Mouse (Mus musculus): ENCODE results near the gene Dpp7. TPM values are rescaled to one million over a fixed set of nuclear protein-coding genes. Genes with fewer than 3 reads are reported as not detected.

Dpp7 gene
- polyA plus RNA-seq, 1 experiment = 25.6 TPM

DNA sequence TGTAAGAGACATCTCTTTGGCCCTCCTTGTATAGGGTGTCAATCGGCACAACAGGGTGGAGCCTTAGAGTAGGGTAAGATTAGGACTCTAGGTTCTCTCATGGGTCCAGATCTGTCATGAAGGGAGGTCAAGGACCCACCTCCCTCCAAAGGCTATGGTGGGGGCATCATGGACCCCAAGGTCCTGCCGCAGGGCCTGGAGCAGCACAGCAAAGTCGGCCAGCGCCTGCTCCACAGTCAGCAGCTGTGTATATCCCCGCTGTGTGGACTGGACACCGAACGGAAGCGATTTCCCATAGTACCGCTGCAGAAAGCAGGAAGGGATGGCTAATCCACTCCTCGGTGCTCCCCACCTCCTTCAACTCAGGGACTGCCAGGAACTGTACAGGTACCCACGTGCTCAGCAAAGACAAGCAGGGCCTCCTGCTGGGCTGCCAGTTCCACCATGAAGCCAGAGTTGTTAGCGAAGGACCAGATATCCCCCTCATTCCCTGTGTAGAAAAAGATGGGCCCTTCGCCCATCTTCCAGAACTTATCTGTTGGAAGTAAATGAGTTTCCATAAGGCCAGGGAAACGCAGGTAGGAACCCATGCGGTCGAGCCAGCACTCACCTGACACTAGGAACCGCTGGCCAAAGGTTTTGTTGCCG lies 616 bp downstream of the Dpp7 start:
- H3K36me3 ChIP-seq (ENCODE audit: control insufficient read depth, insufficient read depth, low read length) = peaks cover 16% of the 10 kb centered on the region
- TF ChIP-seq CTCF (IDR thresholded peaks at IDR 0.05; ENCODE audit: borderline replicate concordance, control insufficient read depth, extremely low read depth, insufficient read depth, low read length, poor library complexity) = no peak
- TF ChIP-seq POLR2A (IDR thresholded peaks at IDR 0.05; ENCODE audit: control insufficient read depth, extremely low read depth, insufficient read depth, low read length, poor library complexity) = no peak

DNA sequence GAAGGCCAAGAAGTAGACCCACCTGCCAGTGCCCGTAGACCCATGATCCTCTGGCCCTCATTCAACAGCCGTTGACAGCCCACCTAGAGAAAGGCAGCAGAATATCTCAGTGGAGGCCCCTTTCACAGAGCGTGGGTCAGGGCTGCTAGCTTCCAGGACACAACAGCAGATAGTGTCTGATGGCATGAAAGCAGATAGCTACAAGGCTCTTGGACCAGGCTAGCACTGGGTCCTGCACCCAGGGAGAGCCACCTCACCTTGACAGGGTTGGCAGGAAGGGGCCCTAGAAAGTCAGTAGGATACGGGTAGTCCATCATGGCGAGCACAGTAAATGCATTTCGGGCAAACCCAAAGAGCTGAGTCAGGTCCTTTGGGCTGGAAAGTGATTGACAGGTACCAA lies 1.9 kb downstream of the Dpp7 start:
- Histone ChIP-seq H3K4me1 (replicated peaks; ENCODE audit: control insufficient read depth, insufficient read depth, low read length) (peaks cover 13% of the 10 kb centered on the region), H3K36me3 (ENCODE audit: control insufficient read depth, insufficient read depth, low read length) (peaks cover 29% of the 10 kb centered on the region), H3K27me3 (ENCODE audit: control insufficient read depth, insufficient read depth, low read length) (no peaks in the 10 kb centered on the region), H3K27ac (ENCODE audit: control insufficient read depth, insufficient read depth, low read length) (no peak overlapping the region), H3K4me3 (ENCODE audit: control insufficient read depth, insufficient read depth, low read length) (no peak overlapping the region)
- DNase-seq = no peak
- 92% methylated on average over 6 of the region's 6 CpGs for WGBS
- no peak for TF ChIP-seq POLR2A (IDR thresholded peaks at IDR 0.05; ENCODE audit: control insufficient read depth, extremely low read depth, insufficient read depth, low read length, poor library complexity)
- TF ChIP-seq CTCF (IDR thresholded peaks at IDR 0.05; ENCODE audit: borderline replicate concordance, control insufficient read depth, extremely low read depth, insufficient read depth, low read length, poor library complexity) = no peak

More for the DNA sequence above, 616 bp downstream of the Dpp7 start:
- no peak overlapping the region for H3K27ac ChIP-seq (ENCODE audit: control insufficient read depth, insufficient read depth, low read length)
- whole genome bisulfite sequencing = 62% methylated on average over 18 of the region's 18 CpGs
- DNase-seq = no peak
- peaks cover 13% of the 10 kb centered on the region for H3K4me1 ChIP-seq (replicated peaks; ENCODE audit: control insufficient read depth, insufficient read depth, low read length)
- H3K27me3 ChIP-seq (ENCODE audit: control insufficient read depth, insufficient read depth, low read length) = no peaks in the 10 kb centered on the region
- peak overlapping the region; percentile 35 for H3K4me3 ChIP-seq (ENCODE audit: control insufficient read depth, insufficient read depth, low read length)

DNA sequence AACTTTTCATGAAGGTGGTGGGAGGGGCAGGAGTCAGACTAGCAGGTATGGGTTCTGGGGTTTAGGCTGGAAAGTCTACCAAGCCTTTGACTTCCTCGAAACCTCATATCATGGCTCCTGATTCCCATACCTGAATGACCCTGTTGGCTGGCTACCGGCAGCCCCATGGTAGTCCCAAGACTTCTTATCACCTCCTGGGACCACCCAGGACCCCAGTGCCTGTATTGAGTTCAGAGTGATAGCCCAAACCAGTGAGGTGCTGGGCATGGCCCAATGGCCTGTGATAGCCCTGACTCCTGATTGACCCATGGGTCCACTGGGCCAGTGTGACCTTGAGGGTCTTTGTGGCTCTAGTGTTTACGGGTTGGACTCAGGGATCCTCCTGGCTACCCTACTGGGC lies 5.5 kb downstream of the Dpp7 start:
- no peak overlapping the region for H3K27ac ChIP-seq (ENCODE audit: control insufficient read depth, insufficient read depth, low read length)
- 100% methylated on average over 3 of the region's 3 CpGs for WGBS
- H3K4me1 ChIP-seq (replicated peaks; ENCODE audit: control insufficient read depth, insufficient read depth, low read length) = peaks cover 2% of the 10 kb centered on the region
- TF ChIP-seq CTCF (IDR thresholded peaks at IDR 0.05; ENCODE audit: borderline replicate concordance, control insufficient read depth, extremely low read depth, insufficient read depth, low read length, poor library complexity) = no peak
- TF ChIP-seq POLR2A (IDR thresholded peaks at IDR 0.05; ENCODE audit: control insufficient read depth, extremely low read depth, insufficient read depth, low read length, poor library complexity) = no peak
- no peaks in the 10 kb centered on the region for H3K27me3 ChIP-seq (ENCODE audit: control insufficient read depth, insufficient read depth, low read length)
- H3K36me3 ChIP-seq (ENCODE audit: control insufficient read depth, insufficient read depth, low read length) = peaks cover 62% of the 10 kb centered on the region
- DNase-seq = no peak
- no peak overlapping the region for H3K4me3 ChIP-seq (ENCODE audit: control insufficient read depth, insufficient read depth, low read length)

DNA sequence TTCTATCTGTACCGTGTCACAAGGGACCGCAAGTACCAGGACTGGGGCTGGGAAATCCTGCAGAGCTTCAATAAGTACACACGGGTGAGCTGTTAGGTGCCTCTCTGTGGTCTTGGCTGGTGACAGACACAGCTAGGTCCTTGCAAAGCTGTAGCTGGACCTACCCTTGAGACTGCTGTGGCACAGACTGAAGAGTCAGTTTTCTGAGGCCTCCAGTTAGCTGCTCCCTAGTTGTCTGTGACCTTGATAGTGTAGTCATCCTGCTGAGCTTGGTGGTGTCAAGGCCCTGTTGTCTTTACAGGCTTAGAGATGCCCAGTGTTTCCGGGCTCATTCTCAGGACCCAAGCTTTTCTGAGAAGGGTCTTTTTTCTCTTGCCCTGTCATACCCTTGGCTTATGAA lies 6.7 kb downstream of the Dpp7 start:
- H3K36me3 ChIP-seq (ENCODE audit: control insufficient read depth, insufficient read depth, low read length) = peaks cover 69% of the 10 kb centered on the region
- no peak for DNase-seq
- no peaks in the 10 kb centered on the region for H3K27me3 ChIP-seq (ENCODE audit: control insufficient read depth, insufficient read depth, low read length)
- TF ChIP-seq CTCF (IDR thresholded peaks at IDR 0.05; ENCODE audit: borderline replicate concordance, control insufficient read depth, extremely low read depth, insufficient read depth, low read length, poor library complexity) (no peak), POLR2A (IDR thresholded peaks at IDR 0.05; ENCODE audit: control insufficient read depth, extremely low read depth, insufficient read depth, low read length, poor library complexity) (no peak)
- H3K4me1 ChIP-seq (replicated peaks; ENCODE audit: control insufficient read depth, insufficient read depth, low read length) = no peaks in the 10 kb centered on the region
- H3K4me3 ChIP-seq (ENCODE audit: control insufficient read depth, insufficient read depth, low read length) = no peak overlapping the region
- H3K27ac ChIP-seq (ENCODE audit: control insufficient read depth, insufficient read depth, low read length) = no peak overlapping the region
- 98% methylated on average over 4 of the region's 4 CpGs for WGBS

DNA sequence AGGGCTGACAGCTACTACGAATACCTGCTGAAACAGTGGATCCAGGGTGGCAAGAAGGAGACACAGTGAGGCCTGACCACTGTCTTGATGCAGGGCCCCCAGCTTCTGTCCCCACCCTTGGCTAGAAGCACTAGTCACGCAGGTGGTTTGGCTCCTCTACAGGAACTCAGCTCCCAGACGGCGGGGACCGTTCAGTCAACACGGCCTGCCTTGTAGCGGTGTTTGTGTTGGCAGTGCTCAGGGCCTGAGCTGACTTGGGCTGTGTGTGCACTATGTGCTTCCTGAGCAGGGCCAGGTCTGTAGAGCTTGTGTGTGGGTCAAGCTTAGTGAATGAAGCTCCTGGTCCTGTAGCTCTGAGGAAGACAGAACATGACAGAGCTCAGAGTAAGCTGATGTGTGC lies 8.0 kb downstream of the Dpp7 start:
- no peak overlapping the region for H3K4me3 ChIP-seq (ENCODE audit: control insufficient read depth, insufficient read depth, low read length)
- H3K27ac ChIP-seq (ENCODE audit: control insufficient read depth, insufficient read depth, low read length) = no peak overlapping the region
- no peaks in the 10 kb centered on the region for H3K4me1 ChIP-seq (replicated peaks; ENCODE audit: control insufficient read depth, insufficient read depth, low read length)
- H3K36me3 ChIP-seq (ENCODE audit: control insufficient read depth, insufficient read depth, low read length) = peaks cover 78% of the 10 kb centered on the region
- no peaks in the 10 kb centered on the region for H3K27me3 ChIP-seq (ENCODE audit: control insufficient read depth, insufficient read depth, low read length)
- DNase-seq = no peak
- TF ChIP-seq CTCF (IDR thresholded peaks at IDR 0.05; ENCODE audit: borderline replicate concordance, control insufficient read depth, extremely low read depth, insufficient read depth, low read length, poor library complexity) (no peak), POLR2A (IDR thresholded peaks at IDR 0.05; ENCODE audit: control insufficient read depth, extremely low read depth, insufficient read depth, low read length, poor library complexity) (no peak)
- WGBS = 96% methylated on average over 7 of the region's 7 CpGs

DNA sequence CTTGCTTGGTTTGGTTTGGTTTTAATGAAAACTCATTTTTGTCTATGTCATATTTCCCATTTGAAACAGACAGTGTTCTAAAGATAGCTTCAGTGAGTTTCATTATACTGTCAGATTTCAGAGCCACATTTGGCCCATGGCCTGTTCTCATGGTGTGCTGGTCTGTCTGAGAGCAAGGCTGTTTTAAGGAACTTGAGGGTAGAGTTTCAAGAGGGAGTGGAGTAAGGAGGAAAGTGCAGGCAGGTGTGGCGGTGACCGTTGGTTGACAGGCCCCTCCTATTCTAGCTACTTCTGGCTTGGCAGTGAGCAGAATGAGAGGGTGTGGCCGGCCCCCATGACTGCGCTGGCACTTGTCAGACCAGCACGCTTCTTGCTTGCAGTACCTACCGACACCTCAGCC lies 17.9 kb downstream of the Dpp7 start:
- H3K27ac ChIP-seq (ENCODE audit: control insufficient read depth, insufficient read depth, low read length) = no peak overlapping the region
- TF ChIP-seq POLR2A (IDR thresholded peaks at IDR 0.05; ENCODE audit: control insufficient read depth, extremely low read depth, insufficient read depth, low read length, poor library complexity) = no peak
- TF ChIP-seq CTCF (IDR thresholded peaks at IDR 0.05; ENCODE audit: borderline replicate concordance, control insufficient read depth, extremely low read depth, insufficient read depth, low read length, poor library complexity) = no peak
- H3K4me3 ChIP-seq (ENCODE audit: control insufficient read depth, insufficient read depth, low read length) = no peak overlapping the region
- 64% methylated on average over 6 of the region's 6 CpGs for WGBS
- H3K4me1 ChIP-seq (replicated peaks; ENCODE audit: control insufficient read depth, insufficient read depth, low read length) = peaks cover 3% of the 10 kb centered on the region
- peaks cover 55% of the 10 kb centered on the region for H3K36me3 ChIP-seq (ENCODE audit: control insufficient read depth, insufficient read depth, low read length)
- no peaks in the 10 kb centered on the region for H3K27me3 ChIP-seq (ENCODE audit: control insufficient read depth, insufficient read depth, low read length)
- DNase-seq = no peak

DNA sequence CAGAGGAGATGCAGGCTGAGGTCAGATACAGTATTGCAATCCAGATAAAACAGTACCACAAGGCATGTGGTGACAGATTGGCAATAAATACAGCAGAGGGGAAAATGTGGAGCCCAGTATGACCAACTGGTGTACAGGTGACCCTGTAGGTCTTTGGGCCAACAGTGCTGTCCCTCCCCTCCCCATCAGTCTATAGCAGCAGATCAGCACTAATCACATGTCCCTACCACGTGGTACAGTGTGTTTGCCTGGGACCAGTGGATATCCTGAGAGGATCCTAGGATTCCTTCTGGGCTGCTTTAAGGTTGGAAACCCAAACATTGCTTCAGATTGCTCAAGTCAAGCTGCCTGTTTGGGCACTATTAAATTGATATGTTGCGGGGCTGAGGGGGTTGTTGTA lies 22.6 kb downstream of the Dpp7 start:
- no peak for DNase-seq
- Histone ChIP-seq H3K4me1 (replicated peaks; ENCODE audit: control insufficient read depth, insufficient read depth, low read length) (peaks cover 14% of the 10 kb centered on the region), H3K36me3 (ENCODE audit: control insufficient read depth, insufficient read depth, low read length) (peaks cover 19% of the 10 kb centered on the region), H3K27ac (ENCODE audit: control insufficient read depth, insufficient read depth, low read length) (no peak overlapping the region), H3K27me3 (ENCODE audit: control insufficient read depth, insufficient read depth, low read length) (no peaks in the 10 kb centered on the region), H3K4me3 (ENCODE audit: control insufficient read depth, insufficient read depth, low read length) (no peak overlapping the region)
- 89% methylated on average over 2 of the region's 2 CpGs for WGBS
- TF ChIP-seq POLR2A (IDR thresholded peaks at IDR 0.05; ENCODE audit: control insufficient read depth, extremely low read depth, insufficient read depth, low read length, poor library complexity) = no peak
- no peak for TF ChIP-seq CTCF (IDR thresholded peaks at IDR 0.05; ENCODE audit: borderline replicate concordance, control insufficient read depth, extremely low read depth, insufficient read depth, low read length, poor library complexity)

Measured in thymus, adult 2 months (tissue).